Mouse (Mus musculus): ENCODE data around the gene Jup. TPM values are rescaled to one million over a fixed set of nuclear protein-coding genes. Genes with fewer than 3 reads are reported as not detected.

Gene Jup
- total RNA-seq, 2 experiments from 2014 or later: 40.8 to 43.0 TPM

- no peak for DNase-seq (ENCODE audit: low spot score in 2 of 2)
These were observed 5.6 kb downstream of the Jup start for GRCm38 (mm10) chr11:100391884-100392345.

DNA sequence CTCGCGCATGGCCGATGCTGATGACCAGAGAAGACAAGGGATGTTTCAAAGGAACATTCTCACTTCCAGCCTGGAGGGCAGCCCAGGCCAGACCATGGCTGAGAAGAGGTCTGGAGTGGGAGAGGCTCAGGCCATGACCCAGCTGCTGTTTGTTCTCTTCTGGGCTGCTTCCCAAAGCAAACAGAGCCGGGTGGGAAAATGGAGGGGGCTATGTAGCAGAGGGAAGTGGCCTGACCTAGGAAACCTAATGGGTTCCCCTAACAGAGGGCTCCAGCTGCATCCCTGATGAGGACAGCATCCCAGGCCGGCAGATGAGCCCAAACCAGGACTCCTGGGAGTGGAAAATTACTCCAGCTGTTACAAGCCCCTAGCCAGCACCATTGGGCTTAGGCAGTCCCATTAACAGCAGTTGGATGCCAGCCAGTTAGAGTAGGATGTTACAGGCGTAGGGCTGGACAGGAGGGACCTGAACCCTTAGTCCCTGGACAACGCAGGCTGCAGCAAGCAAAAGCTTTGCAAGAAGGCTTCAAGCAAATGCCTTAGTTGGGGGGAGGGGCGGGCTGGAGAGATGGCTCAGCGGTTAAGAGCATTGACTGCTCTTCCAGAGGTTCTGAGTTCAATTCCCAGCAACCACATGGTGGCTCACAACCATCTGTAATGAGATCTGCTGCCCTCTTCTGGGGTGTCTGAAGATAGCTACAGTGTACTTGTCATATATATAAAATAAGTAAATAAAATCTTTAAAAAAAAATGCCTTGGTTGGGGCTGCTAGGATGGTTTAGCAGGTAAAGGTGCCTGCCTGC lies 6.3 kb downstream of the Jup start:
- no peak for DNase-seq (ENCODE audit: low spot score in 2 of 2)

- no peak for DNase-seq (ENCODE audit: low spot score in 2 of 2)
These were observed 7.6 kb downstream of the Jup start for GRCm38 (mm10) chr11:100389931-100390445.

DNA sequence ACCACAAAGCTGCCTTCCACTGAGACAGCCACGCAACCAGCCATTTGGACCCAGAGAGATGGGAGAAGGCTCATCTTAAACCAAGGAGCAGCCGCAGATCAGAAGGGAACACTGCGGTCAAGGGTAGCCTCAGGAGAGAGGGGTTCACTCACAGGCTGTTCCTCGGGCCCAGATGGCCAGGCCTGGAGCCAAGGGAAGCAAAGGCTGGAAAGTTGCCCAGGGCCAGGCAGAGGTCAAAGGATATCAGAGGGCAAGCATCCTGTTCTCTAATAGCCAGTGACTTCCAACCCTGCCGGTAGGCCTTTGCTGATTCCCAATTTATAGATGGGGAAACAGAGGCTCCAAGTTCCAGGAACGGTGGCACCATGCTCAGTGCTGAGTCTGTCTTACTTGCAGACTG lies 9.0 kb downstream of the Jup start:
- DNase-seq (ENCODE audit: low spot score in 2 of 2): no peak

GRCm38 (mm10) chr11:100387589-100388375 lies 9.8 kb downstream of the Jup start:
- DNase-seq (ENCODE audit: low spot score in 2 of 2): no peak

DNA sequence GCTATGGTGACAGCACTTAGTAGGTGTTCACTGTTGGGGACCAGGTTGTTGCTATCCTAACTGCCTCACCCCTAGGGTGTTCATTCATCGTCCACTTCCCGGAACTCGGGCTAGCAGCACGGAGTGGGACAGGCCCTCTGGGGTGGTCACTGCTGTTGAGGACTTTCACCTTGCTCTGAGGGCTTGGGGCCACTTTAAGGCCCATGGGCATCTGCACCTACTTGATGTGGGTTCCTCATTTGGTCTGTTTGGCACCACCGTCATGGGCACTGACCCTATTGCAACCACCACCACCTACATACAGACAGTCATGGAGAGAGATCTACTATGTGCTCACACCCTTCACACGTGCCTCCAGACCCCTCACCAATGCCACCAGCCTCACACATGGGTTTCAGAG lies 10.5 kb downstream of the Jup start:
- DNase-seq (ENCODE audit: low spot score in 2 of 2): no peak

- DNase-seq (ENCODE audit: low spot score in 2 of 2): no peak
These were observed 11.0 kb downstream of the Jup start for GRCm38 (mm10) chr11:100386586-100386985.

DNA sequence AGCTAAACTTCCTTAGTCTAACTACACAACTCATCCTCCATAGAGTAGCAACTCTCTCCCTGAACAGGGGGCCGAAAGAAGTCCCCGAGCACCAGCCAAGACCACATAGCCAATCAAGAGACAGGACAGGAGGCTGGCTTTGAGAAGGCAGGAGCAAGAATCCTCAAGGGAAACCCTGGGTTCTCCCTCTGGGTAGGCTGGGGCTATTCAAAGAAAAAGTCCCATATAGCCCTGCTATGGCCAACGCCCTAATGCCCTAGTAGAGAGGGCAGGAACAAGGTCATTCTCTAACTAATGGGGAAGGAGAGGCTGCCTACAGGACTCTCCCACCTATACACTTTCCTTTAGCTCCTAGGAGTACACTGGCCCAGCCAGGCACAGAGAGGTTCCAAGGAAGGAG lies 12.5 kb downstream of the Jup start:
- no peak for DNase-seq (ENCODE audit: low spot score in 2 of 2)

DNA sequence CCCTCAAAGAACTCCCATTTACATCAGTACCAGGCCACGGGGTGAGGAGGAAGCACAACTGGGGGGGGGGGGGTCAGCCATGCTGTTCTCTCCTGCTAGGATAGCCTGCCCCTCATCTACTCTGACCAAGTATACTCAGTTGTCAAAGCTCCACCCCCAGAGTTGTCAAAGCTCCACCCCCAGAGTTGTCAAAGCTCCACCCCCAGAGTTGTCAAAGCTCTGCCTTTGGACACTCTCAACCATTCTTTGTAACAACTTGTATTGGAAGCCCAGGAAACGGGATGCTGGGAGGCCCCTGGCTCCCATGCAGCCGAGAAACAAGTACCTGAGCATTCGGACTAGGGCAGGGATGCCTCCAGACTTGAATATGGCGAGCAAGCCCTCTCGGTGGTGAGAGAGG lies 14.9 kb downstream of the Jup start:
- no peak for DNase-seq (ENCODE audit: low spot score in 2 of 2)

GRCm38 (mm10) chr11:100379311-100379710 lies 18.3 kb downstream of the Jup start:
- DNase-seq (ENCODE audit: low spot score in 2 of 2): no peak

DNA sequence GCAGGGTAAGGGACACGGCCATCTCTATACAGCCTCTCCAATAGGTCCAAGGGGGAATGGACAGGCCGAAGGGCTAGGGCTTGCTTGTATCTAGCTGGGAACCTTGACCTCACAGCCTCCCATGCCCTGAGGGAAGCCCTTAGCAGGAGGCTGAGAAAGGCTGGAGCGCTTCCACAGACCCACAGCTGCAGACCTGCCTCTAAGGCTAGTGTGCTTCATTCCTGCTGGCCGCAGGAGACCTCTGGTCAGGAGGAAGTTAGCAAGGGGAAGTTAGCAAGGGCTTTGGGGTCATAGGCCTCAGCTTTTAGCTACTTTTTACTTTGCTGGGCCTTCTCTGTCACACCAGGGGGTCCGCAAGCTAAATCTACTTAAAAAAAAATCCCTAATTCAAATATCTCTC lies 19.1 kb downstream of the Jup start:
- no peak for DNase-seq (ENCODE audit: low spot score in 2 of 2)

DNA sequence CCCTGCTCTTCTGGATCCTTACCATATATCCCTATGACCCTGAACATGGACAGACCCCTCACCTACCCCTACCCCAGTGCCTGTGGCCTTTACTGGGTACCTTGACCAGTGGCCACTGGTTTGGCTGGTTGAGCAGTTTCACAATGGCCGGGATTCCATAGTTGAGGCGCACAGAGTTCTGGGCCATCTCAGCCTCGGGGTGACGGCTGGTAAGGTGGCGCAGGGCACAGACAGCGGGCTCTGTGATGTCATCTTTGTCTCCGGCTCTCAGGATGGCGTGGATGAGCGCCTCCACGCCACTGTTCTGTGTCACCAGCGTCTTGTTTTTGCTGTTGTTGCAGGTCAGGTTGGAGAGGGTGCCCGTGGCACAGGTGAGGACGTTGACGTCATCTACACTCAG lies 19.6 kb downstream of the Jup start:
- DNase-seq (ENCODE audit: low spot score in 2 of 2): no peak

GRCm38 (mm10) chr11:100376746-100377389 lies 20.7 kb downstream of the Jup start:
- no peak for DNase-seq (ENCODE audit: low spot score in 2 of 2)

DNA sequence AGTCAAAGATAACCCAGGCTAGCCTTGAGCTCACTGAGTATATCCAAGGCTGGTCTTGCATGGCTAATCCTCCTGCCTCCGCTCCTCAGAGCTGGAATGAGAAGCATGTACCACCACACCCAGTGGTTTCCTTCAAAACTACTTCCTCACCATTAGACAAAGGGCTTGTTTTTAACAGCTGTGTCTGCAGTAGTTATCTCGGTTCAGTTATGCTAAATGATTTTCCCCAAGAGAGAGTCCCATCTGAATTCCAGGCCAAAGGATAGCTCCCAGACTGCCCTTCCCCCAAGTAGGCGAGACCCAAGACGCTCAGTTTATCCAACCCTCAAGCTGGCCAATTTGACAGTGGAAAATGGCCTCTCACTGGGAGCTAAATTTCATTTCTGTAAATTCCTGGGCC lies 21.6 kb downstream of the Jup start:
- DNase-seq (ENCODE audit: low spot score in 2 of 2): no peak

- DNase-seq (ENCODE audit: low spot score in 2 of 2): no peak
These were observed 22.4 kb downstream of the Jup start for GRCm38 (mm10) chr11:100375127-100375526.

DNA sequence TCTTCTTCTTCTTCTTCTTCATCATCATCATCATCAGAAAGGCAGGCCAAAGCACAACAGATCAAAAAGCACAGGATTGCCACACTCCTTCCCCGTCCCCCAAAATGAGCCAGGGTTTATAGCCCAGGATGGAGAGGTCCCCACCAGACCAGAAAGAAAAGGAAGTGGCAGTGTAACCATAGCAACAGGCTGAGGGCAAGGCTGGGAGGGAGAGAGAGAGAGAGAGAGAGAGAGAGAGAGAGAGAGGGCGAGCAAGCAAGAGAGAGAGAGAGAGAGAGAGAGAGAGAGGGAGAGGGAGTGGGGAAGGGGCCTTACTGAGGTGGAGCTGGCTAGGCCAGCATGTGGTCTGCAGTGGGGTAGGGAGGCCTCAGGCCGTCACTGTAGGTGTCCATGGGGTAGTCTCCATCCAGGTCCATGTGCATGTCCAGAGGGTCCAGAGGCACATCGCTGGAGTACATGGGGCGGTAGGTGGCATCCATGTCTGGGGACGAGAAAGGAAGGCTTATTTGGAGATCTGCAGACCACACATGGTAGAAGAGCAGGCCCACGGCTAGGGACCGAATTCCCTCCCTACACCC lies 25.5 kb downstream of the Jup start:
- DNase-seq (ENCODE audit: low spot score in 2 of 2): no peak

GRCm38 (mm10) chr11:100369822-100370221 lies 27.7 kb downstream of the Jup start:
- no peak for DNase-seq (ENCODE audit: low spot score in 2 of 2)

DNA sequence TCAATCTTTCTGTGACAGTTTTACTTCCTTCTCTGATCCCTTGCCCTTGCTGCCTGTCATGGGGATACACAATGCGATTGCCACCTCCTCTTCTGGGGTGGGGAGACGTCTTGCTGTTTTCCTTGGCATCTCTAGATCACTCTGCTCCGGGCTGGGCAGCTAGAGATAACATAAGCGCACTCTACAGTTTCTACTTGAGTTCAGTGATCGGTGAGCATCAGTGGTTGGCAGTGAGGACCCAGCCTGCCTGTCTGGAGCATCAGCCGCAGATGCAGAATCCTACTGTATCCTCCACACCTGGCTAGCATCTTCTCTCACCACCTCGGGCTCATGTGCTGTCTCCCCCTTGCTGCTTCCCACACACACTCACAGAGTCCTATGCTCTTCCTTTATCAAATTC lies 28.4 kb downstream of the Jup start:
- DNase-seq (ENCODE audit: low spot score in 2 of 2): no peak

DNA sequence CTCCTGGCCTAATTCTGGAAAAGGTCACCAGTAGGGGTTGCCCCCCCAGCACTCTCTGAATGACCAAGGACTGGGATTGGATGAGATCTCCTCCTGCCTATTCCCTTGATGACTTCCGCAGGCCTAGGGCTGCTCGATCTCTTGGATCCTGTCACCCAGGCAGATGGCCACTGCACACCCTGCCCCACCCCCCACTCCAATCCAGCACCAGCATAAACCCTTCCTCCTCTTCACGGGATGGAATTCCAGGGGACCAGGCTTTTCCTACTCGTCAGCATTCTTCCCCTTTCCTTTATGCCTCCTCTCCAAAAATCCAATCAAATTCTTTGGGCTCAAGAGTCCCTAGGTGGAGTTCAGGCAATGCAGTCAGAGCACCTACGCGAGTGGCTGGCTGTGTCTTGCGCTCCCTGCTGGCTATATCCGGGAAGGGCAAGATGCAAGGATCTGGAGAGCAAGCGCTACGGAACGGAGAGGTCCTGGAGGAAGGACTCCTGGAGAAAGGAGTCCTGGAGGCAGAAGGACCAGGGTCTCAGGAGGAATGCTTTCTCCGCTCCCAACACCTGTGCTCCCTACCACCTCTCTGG lies 34.5 kb downstream of the Jup start:
- DNase-seq (ENCODE audit: low spot score in 2 of 2): peak; percentile 54 to 60

DNA sequence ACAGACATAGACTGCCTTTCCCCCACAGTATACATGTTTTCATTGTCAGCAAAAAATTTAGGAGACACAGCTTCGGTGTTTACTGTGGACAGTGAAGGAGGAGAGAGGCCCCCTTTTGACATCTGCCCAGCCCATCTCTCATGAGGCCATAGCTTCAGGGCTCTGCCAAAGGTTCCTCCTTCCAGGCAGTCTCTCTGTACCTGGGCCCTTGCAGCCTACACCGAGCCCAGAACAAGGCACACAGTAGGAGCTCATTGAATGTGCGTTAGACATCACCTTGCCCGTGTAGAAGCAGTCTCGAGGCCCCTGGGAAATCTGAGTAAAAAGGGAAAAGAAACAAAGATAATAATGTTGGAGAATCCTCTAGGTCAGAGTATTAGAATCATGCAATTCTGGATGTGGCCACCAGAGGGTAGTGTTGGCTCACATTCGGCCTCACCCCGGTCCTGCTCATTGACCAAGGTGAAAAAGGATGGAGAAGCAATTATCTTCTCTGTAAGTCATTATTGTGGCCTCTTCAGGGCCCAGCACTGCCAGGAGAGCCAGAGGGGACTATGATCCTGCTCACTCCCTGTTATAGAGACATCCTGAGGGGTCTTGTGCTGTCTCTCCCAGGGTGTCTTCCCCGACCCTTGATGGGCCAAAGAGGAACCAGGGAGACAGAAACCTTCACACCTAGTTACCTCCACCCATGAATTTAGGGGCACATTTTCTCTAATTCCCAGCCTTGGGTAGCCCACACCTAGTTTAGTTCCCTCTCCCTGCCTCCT lies 35.2 kb downstream of the Jup start:
- DNase-seq (ENCODE audit: low spot score in 2 of 2): peak; percentile 78 to 79
